In the genomic region with DNA sequence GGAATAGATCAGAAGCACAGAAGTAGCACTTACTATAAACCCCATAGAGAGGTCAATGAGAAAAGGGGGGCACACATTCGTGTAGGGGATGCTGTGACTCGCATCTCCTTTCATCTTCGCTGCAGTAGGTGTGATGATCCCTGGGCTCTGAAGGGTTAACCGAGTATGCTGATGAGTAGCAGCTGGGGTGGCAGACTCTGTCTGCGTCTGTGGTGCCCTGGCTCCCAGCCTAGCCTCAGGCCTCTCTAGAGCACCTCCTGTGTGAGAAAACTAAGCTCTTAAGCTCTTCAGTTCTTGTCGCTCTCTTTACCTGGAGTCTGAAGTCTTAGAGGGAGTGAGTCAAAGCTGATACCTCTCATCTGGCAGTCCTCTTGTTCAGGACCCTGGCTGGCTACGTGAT, we compare ENCODE assay signal across 16 mouse cellular contexts. TPM values are rescaled to one million over a fixed set of nuclear protein-coding genes. Genes with fewer than 3 reads are reported as not detected.
DNase-seq lines count a peak whose midpoint lies in the region; ATAC-seq lines count a peak whose summit lies in the region.
"Had no signal": no experiment of that assay in that cellular context is flagged by ENCODE, and none has a peak within 500 bp of the region (broad histone marks: within the 10 kb centered on the region; RNA-seq: fewer than 3 reads in every experiment).

No protein-coding gene starts in this region.

- H3K4me3 ChIP-seq in limb, embryonic 12.5 days (replicated peaks) = no peak overlapping the region
- H3K4me3 ChIP-seq: embryonic facial prominence, embryonic 12.5 days; limb, embryonic 15.5 days had no signal

- WGBS in limb, embryonic 12.5 days = 9% methylated on average over 7 of the region's 7 CpGs

- H3K9ac ChIP-seq in limb, embryonic 12.5 days (replicated peaks) = no peak overlapping the region
- H3K9ac ChIP-seq: embryonic facial prominence, embryonic 12.5 days; limb, embryonic 15.5 days had no signal

- no peaks in the 10 kb centered on the region for H3K27me3 ChIP-seq in limb, embryonic 12.5 days
- H3K27me3 ChIP-seq: limb, embryonic 15.5 days had no signal

- H3K36me3 ChIP-seq in limb, embryonic 12.5 days = no peaks in the 10 kb centered on the region
- H3K36me3 ChIP-seq: embryonic facial prominence, embryonic 12.5 days; G1E; limb, embryonic 15.5 days had no signal

- peak overlapping the region; percentile 20; the same call in 1 of the 2 replicates for H3K4me2 ChIP-seq in limb, embryonic 12.5 days
- H3K4me2 ChIP-seq: embryonic facial prominence, embryonic 12.5 days; limb, embryonic 15.5 days had no signal

- H3K27ac ChIP-seq in limb, embryonic 12.5 days = 0 out of 2 replicates have a peak overlapping the region, but pooled peaks have one; percentile 59

- no peak for ATAC-seq in limb, embryonic 12.5 days (ENCODE audit: insufficient number of reproducible peaks, insufficient read depth, low FRiP score, low TSS enrichment, low read depth)

- H3K4me1 ChIP-seq in limb, embryonic 12.5 days (replicated peaks) = peaks cover 57% of the 10 kb centered on the region

- DNase-seq in cerebellum, postnatal 10 days = peak; percentile 67 to 74
- DNase-seq in cerebellum, adult 18-20 months = no peak
- DNase-seq in thymus, postnatal 14 days = peak; percentile 34
- DNase-seq in thymus, adult 18-20 months = no peak
- DNase-seq in retina, embryonic 14.5 days (ENCODE audit: low spot score) = peak; percentile 57
- no peak for DNase-seq in adrenal gland, postnatal 25 days
- no peak for DNase-seq in urinary bladder, postnatal 36 days (ENCODE audit: low spot score in 2 of 2)
- DNase-seq: kidney, postnatal 14 days; lung, postnatal 14 days; thymus, postnatal 36 days had no signal

- H3K9me3 ChIP-seq in limb, embryonic 12.5 days = no peaks in the 10 kb centered on the region
- H3K9me3 ChIP-seq: embryonic facial prominence, embryonic 12.5 days; G1E; limb, embryonic 15.5 days had no signal

RNA-seq across cellular contexts. Expression of gene Rgs16, which starts 36.0 kb away (rescaled TPM):
- polyA plus RNA-seq in limb, embryonic 12.5 days (2016; fragmentation: Nextera tagmentation; extraction: Ambion mirVana) = 16.8 and 18.7 TPM in 2 replicates
- total RNA-seq in adrenal gland, postnatal 25 days (2021) = 5.5 and 6.4 TPM in 2 replicates
- total RNA-seq: G1E; neutrophil, adult 5-6 weeks had no signal
- polyA plus RNA-seq: G1E had no signal

RNA-seq across cellular contexts. Expression of gene Rnasel, which starts 45.1 kb away (rescaled TPM):
- 10.5 and 11.4 TPM in 2 replicates for polyA plus RNA-seq in limb, embryonic 12.5 days (2016; fragmentation: Nextera tagmentation; extraction: Ambion mirVana)
- 13.9 and 17.6 TPM in 2 replicates for total RNA-seq in adrenal gland, postnatal 25 days (2021)

RNA-seq across cellular contexts. Expression of gene Rgs8, which starts 51.3 kb away (rescaled TPM):
- polyA plus RNA-seq in limb, embryonic 12.5 days (2016; fragmentation: Nextera tagmentation; extraction: Ambion mirVana) = 0.81 and 1.4 TPM in 2 replicates
- not detected in 2 replicates for total RNA-seq in adrenal gland, postnatal 25 days (2021)
- total RNA-seq: gastrocnemius, adult 18-20 months; neutrophil, adult 5-6 weeks had no signal
- polyA plus RNA-seq: G1E had no signal

Comparison
In these comparisons a context has a peak if more than half of its experiments do, and no peak if none do; other contexts are left out.
1. DNase-seq: peak in cerebellum, postnatal 10 days (2 of 2), thymus, postnatal 14 days (single experiment) and retina, embryonic 14.5 days (single experiment); none in cerebellum, adult 18-20 months (0 of 2), thymus, adult 18-20 months (0 of 2), adrenal gland, postnatal 25 days (single experiment) and urinary bladder, postnatal 36 days (0 of 2).